Mouse (Mus musculus) C3H10T1/2 (cell line): ENCODE results near the gene Rab4b. TPM values are rescaled to one million over a fixed set of nuclear protein-coding genes. Genes with fewer than 3 reads are reported as not detected.

Experiments
- polyA plus RNA-seq, 2 experiments: library from polyadenylated mRNA; unstranded; fragments of >200 nt; fragmentation: generic; extraction: Trizol; gene quantifications; one replicate each; pipeline ENCODE4 v1.2.1; 2012; ENCODE audit warnings: missing spikeins in 2 of 2

Gene Rab4b
- 10 to 100 TPM; 68.8 to 81.2 TPM for polyA plus RNA-seq

DNA sequence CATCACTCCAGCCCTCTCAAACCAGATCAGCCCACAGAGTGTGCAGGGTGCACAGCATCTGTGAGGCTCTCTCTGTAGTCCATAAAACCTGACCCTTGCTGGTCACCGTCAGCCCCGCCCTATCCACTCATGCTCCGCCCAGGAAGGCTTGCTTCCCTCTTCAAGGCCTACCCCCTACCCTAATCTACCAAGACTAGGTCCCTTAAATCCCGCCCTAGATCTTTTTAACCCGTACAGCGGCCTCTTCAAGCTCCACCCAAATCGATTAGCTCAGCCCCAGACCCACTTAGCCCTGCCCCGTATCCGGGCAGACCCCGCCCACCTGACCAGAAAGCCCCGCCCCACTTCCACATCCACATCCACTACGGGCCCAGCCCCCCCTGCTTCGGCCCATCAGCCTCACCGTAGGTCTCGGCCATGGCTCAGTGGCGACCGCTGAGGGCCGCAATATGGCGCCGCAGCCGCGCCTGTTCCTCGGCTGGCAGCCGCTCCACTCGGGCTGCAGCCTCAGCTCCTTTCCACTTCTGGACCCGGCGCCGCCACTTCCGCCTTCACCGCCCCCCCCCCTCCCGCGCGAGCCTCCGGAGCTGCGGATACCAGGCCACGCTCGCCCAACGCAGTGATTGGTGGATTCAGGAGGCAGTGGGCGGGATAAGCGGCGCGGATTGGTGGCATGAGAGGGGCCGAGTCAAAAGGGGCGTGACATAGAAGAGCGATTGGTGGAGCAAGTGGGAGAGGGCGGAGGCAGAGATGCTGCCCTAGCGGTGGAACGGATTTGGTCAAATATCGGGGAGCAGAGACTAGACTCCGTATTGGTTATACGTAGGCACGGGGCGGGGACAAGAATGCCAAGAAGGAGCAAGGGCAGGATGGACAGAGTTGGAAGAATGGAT, at the start of gene Rab4b:
Gene Rab4b, minus strand, starts transcription at position 573 of the 893 bp plus-strand sequence.

DNA sequence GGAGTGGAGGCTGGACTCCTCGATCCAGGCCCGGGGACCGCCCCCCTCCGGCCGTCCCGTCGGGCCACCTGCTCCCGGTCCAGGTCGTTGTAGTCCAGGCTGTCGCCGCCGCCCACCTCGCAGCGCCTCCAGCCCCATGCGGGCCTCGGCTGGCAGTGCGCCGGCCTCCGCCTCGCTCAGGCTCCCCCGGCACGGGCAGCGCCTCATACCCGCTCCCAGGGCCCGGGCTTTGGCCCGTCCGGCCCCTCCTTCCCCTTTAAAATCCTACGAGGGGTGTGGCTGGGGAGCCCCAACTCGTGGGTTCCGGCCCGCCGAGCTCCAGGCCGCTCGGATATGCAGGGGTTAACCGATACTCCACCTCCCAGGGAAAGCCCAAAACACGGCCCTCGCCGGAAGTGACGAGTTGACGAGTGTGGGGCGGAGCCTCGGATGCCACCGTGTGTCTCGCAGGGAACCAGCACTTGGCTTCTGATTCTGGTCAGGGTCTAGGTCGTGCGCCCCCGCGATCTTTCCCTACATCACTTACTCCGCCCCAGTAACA, 49.7 kb upstream of the Rab4b start, which contains the start of gene Itpkc:
Gene Itpkc, minus strand, starts transcription at position 381 of the 541 bp plus-strand sequence.

DNA sequence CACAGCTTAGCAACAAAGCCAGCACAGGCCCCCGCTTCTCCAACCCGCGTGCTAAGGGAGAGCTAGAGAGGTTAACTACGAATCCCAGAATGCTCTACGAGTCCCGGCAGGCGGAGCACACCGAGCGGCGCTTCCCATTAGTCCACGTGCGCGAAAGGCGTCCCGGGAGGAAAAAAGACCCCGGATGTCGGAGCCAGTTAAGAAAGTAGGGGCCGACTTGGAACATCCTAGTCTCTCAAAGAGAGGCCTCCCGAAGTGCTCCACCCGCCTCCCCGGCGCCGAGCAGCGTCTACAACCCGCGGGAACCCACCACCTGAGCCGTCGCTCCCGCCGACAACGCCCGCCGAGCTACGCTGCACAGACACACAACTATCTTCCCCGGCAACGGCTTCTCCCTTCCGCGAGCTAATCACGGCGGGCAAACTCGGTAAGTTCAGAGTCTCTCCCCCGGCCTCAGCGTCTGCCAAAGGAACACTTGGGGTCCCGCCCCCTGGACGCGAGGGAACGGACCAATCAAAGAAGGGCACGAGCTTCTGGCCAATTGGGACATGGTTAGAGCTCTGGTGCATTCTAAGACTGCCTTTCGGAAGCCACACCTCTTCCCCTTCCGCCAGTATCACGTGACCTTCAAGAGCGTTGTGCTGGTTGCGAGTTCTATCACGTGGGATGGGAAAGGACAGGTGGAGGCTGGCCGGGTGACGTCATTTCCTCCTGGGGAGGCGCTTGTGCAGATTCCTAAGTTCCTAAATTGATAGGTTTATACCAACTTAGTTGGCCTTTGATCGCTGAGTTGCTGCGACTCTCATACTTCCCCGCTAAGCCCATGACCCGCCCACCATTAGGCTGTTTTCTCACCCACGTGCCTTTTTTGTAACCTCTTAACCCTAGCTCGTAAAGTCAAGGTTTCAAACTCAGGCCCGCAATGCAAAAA, 17.2 kb upstream of the Rab4b start, which contains the start of the genes BC024978 and Snrpa:
Gene BC024978, plus strand, starts transcription at position 101 of the 931 bp plus-strand sequence.
Gene Snrpa, minus strand, starts transcription at position 591 of the 931 bp plus-strand sequence.

DNA sequence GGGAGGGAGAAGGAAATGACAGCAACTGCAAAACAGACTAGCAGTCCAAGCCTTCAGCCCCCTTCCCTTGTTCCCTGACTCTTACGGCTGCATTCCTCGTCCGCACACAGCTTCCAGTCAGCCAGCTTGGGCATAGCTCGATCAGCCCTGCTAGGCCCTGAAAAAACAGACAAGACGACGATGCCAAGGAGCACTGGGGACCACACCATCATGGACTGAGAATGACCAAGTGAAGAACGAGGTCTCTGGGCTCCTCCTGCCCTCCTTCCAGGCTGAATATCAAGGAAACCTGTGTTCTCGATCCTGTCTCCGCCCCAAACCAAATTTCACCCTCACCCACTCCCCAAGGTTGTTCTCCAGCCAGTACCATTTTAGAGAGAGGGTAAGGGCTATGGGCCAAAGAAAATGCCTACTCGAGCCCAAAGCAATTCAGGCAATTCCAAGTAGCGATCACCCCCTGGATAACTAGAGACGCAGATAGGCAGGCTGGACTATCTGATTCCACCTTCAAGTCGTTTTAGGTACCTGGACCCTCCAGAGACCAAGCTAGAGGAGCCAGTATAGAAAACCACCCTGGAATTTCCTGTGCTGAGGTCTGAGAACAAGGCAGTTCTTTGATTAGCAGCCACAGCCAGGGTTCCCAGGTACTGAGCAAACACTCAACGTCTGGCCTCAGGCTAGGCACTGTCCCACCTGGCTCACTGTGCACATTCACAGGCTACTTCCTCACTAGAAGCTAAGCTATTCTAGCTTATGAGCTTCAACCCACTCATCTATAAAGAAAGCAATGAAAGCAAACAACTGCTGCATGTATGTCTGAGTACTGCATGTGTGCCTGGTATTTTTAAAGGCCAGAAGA, 2.4 kb upstream of the Rab4b start, which contains the start of the genes Gm21983 and Mia:
Gene Gm21983, minus strand, starts transcription at position 250 of the 859 bp plus-strand sequence.
Gene Mia, minus strand, starts transcription at position 321 of the 859 bp plus-strand sequence.

DNA sequence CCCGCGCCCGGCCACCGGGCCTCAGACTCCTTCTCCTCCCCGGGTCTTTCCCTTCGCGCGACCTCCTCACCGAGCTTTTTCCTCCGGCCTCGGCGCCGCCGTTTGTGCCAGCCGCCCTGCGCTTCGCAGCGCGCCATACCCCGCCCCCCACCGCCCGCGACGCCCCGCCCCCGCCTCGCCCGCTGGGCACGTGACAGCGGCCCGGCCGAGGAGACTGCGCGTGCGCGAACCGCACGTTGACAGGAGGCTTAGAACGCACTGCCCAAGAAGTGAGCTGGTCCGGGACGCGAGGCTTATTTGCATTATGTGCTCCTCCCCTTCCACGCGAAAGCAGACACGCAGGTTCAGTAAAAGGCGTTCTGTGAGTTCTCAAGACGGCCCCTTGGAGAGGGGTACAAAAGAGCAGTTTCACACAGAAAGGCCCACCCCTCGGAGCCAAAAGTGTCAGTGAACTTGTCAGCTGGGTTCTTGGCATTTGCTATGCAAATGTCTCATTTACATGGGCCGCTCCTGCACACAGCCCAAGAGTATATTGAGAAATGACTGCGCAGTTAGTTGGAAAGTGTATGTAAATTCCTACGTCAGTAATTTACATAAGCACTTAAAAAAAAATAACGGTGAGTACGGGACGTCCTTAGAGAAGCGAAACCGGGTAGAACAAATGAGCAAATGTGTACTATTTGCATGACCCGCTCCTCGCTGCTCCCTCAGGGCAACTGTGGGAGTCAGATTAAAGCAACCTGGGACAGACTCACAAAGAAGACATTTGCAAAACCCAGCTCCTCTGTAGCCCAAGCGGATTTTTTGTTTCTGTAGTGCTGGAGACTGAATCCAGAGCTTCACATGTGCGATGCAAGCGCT, 11.9 kb downstream of the Rab4b start, which contains the start of gene Egln2:
Gene Egln2, minus strand, starts transcription at position 189 of the 861 bp plus-strand sequence.

DNA sequence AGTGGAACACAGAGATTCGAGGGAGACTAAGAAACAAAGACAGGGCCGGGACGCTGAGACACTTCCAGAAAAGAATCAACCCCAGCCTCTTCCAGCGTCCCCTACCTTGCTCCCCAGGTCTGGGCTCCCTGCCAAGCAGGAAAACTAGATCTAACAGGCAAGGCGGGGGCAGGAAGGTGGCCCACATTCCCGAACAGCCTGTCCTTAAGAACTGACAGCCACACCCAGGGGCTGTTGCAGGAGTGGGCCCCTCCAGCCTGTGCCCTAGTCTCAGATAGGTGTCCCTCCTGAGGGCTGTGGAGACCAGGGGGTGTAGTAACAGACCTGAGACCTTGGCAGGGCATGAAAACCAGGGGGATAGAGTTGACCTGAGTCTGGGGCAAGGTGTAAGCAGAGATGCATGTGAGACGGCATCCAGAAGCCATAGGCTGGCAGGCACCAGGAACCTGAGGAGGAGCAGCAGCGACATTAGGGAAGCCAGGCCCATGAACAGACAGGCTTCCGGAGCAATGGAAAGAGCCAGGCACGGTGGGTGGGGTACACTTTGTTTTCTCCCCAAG, 25.4 kb downstream of the Rab4b start, which contains the start of gene Cyp2t4:
Gene Cyp2t4, plus strand, starts transcription at position 510 of the 560 bp plus-strand sequence.

DNA sequence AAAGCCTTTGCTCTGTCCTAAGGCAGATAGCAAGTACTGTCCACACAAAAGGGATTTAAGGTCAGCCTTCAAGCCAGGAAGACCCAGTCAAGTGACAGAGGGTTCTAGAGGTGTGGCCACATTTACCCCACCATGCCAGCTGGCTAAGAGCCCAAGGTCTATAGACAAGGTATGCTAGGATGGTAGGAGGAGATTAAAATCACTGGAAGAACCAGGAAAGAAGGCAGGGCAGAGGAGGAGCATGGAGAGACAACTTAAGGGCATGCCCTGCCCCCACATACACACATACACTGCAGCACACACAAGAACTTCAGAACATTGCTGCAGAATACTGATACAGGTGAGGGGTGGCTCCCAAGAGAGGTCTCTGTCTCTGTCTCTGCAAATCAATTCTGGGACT, 59.0 kb downstream of the Rab4b start, which contains the start of gene Cyp2f2:
Gene Cyp2f2, plus strand, starts transcription at position 234 of the 400 bp plus-strand sequence.

Other genes starting within 250 kb of the Rab4b start
- gene Cyp2a22, start 239.5 kb downstream of the Rab4b start, polyA plus RNA-seq: not detected
- gene Cyp2a12, start 149.8 kb downstream of the Rab4b start, polyA plus RNA-seq: not detected
- 1 to 10 TPM in 1 of 2 experiments, not detected in 1; 1.8 TPM for gene Cyp2f2, start 59.0 kb downstream of the Rab4b start, polyA plus RNA-seq
- gene Cyp2t4, start 25.2 kb downstream of the Rab4b start, polyA plus RNA-seq: under 1 TPM; 0.01 to 0.05 TPM
- gene Egln2, start 12.1 kb downstream of the Rab4b start, polyA plus RNA-seq: 10 to 100 TPM; 77.1 to 78.6 TPM
- gene Gm21983, start 2.2 kb upstream of the Rab4b start, polyA plus RNA-seq: under 1 TPM in 1 of 2 experiments, not detected in 1; 0.04 TPM
- gene Mia, start 2.3 kb upstream of the Rab4b start, polyA plus RNA-seq: 1 to 10 TPM in 1 of 2 experiments, under 1 TPM in 1; 0.11 to 1.2 TPM
- gene BC024978, start 16.9 kb upstream of the Rab4b start, polyA plus RNA-seq: 1 to 10 TPM; 2.5 to 4.6 TPM
- 100 to 1,000 TPM; 218 to 321 TPM for gene Snrpa, start 17.4 kb upstream of the Rab4b start, polyA plus RNA-seq
- gene Itpkc, start 49.8 kb upstream of the Rab4b start, polyA plus RNA-seq: 1 to 10 TPM; 2.4 to 7.4 TPM
- gene Coq8b, start 54.1 kb upstream of the Rab4b start, polyA plus RNA-seq: 10 to 100 TPM; 14.4 to 20.7 TPM
- 10 to 100 TPM in 1 of 2 experiments, 1 to 10 TPM in 1; 6.9 to 33.6 TPM for gene Numbl, start 79.5 kb upstream of the Rab4b start, polyA plus RNA-seq
- gene Ltbp4, start 158.8 kb upstream of the Rab4b start, polyA plus RNA-seq: 10 to 100 TPM in 1 of 2 experiments, under 1 TPM in 1; 0.42 to 10.0 TPM
- 10 to 100 TPM; 23.0 to 28.8 TPM for gene Shkbp1, start 177.1 kb upstream of the Rab4b start, polyA plus RNA-seq
- gene Gm20479, start 178.5 kb upstream of the Rab4b start, polyA plus RNA-seq: not detected